Mouse (Mus musculus): ENCODE results near the gene Slc16a8. TPM values are rescaled to one million over a fixed set of nuclear protein-coding genes. Genes with fewer than 3 reads are reported as not detected.
A peak's percentile ranks its signal among the peaks of the same experiment; 100 is the strongest.

The Slc16a8 gene
- polyA plus RNA-seq, 1 experiment: not detected

GRCm38 (mm10) chr15:79285399-79285798 lies 30.8 kb upstream of the Slc16a8 start, which contains the start of gene Baiap2l2:
Baiap2l2 (minus strand) TSS chr15:79285537.
- H3K27me3 ChIP-seq (replicated peaks): peaks cover 6% of the 10 kb centered on the region
- H3K4me1 ChIP-seq: peaks cover 15% of the 10 kb centered on the region
- H3K9me3 ChIP-seq: no peaks in the 10 kb centered on the region
- no peak for TF ChIP-seq GATA1 (IDR thresholded peaks at IDR 0.05; ENCODE audit: borderline replicate concordance, low read length)
- no peak for TF ChIP-seq FLI1 (IDR thresholded peaks at IDR 0.05; ENCODE audit: low read length)
- H3K4me3 ChIP-seq (replicated peaks): no peak within 1 kb of the TSS
- H3K36me3 ChIP-seq (replicated peaks; ENCODE audit: low read length): peaks cover 51% of the 10 kb centered on the region

GRCm38 (mm10) chr15:79283371-79283770 lies 28.8 kb upstream of the Slc16a8 start:
- H3K9me3 ChIP-seq: peaks cover 8% of the 10 kb centered on the region
- peaks cover 19% of the 10 kb centered on the region for H3K4me1 ChIP-seq
- H3K27me3 ChIP-seq (replicated peaks): peaks cover 6% of the 10 kb centered on the region
- H3K36me3 ChIP-seq (replicated peaks; ENCODE audit: low read length): peaks cover 31% of the 10 kb centered on the region
- TF ChIP-seq GATA1 (IDR thresholded peaks at IDR 0.05; ENCODE audit: borderline replicate concordance, low read length) (no peak), FLI1 (IDR thresholded peaks at IDR 0.05; ENCODE audit: low read length) (no peak)
- no peak overlapping the region for H3K4me3 ChIP-seq (replicated peaks)

GRCm38 (mm10) chr15:79282434-79282833 lies 27.9 kb upstream of the Slc16a8 start:
- Histone ChIP-seq H3K4me3 (replicated peaks) (no peak overlapping the region), H3K27me3 (replicated peaks) (peaks cover 6% of the 10 kb centered on the region), H3K36me3 (replicated peaks; ENCODE audit: low read length) (peaks cover 23% of the 10 kb centered on the region), H3K4me1 (peaks cover 19% of the 10 kb centered on the region), H3K9me3 (peaks cover 8% of the 10 kb centered on the region)
- TF ChIP-seq FLI1 (IDR thresholded peaks at IDR 0.05; ENCODE audit: low read length) (no peak), GATA1 (IDR thresholded peaks at IDR 0.05; ENCODE audit: borderline replicate concordance, low read length) (no peak)

GRCm38 (mm10) chr15:79281389-79281788 lies 26.8 kb upstream of the Slc16a8 start:
- peak overlapping the region; percentile 46 for H3K4me3 ChIP-seq (replicated peaks)
- peaks cover 24% of the 10 kb centered on the region for H3K4me1 ChIP-seq
- peaks cover 13% of the 10 kb centered on the region for H3K36me3 ChIP-seq (replicated peaks; ENCODE audit: low read length)
- peaks cover 14% of the 10 kb centered on the region for H3K9me3 ChIP-seq
- TF ChIP-seq GATA1 (IDR thresholded peaks at IDR 0.05; ENCODE audit: borderline replicate concordance, low read length): no peak
- TF ChIP-seq FLI1 (IDR thresholded peaks at IDR 0.05; ENCODE audit: low read length): no peak
- H3K27me3 ChIP-seq (replicated peaks): peaks cover 6% of the 10 kb centered on the region

- Histone ChIP-seq H3K4me3 (replicated peaks) (no peak overlapping the region), H3K4me1 (peaks cover 24% of the 10 kb centered on the region), H3K27me3 (replicated peaks) (peaks cover 9% of the 10 kb centered on the region), H3K9me3 (peaks cover 14% of the 10 kb centered on the region), H3K36me3 (replicated peaks; ENCODE audit: low read length) (peaks cover 7% of the 10 kb centered on the region)
- no peak for TF ChIP-seq GATA1 (IDR thresholded peaks at IDR 0.05; ENCODE audit: borderline replicate concordance, low read length)
Observed at GRCm38 (mm10) chr15:79280850-79281249, 26.3 kb upstream of the Slc16a8 start.

GRCm38 (mm10) chr15:79280209-79280608 lies 25.6 kb upstream of the Slc16a8 start:
- H3K4me1 ChIP-seq: peaks cover 24% of the 10 kb centered on the region
- no peak overlapping the region for H3K4me3 ChIP-seq (replicated peaks)
- peaks cover 14% of the 10 kb centered on the region for H3K9me3 ChIP-seq
- TF ChIP-seq GATA1 (IDR thresholded peaks at IDR 0.05; ENCODE audit: borderline replicate concordance, low read length) (no peak), FLI1 (IDR thresholded peaks at IDR 0.05; ENCODE audit: low read length) (no peak)
- H3K27me3 ChIP-seq (replicated peaks): peaks cover 11% of the 10 kb centered on the region
- H3K36me3 ChIP-seq (replicated peaks; ENCODE audit: low read length): peaks cover under 1% of the 10 kb centered on the region

- TF ChIP-seq GATA1 (IDR thresholded peaks at IDR 0.05; ENCODE audit: borderline replicate concordance, low read length): no peak
- TF ChIP-seq FLI1 (IDR thresholded peaks at IDR 0.05; ENCODE audit: low read length): no peak
- peaks cover 32% of the 10 kb centered on the region for H3K4me1 ChIP-seq
Observed at GRCm38 (mm10) chr15:79277728-79278127, 23.2 kb upstream of the Slc16a8 start.

GRCm38 (mm10) chr15:79273020-79273419 lies 18.5 kb upstream of the Slc16a8 start:
- no peak overlapping the region for H3K4me3 ChIP-seq (replicated peaks)
- peaks cover 40% of the 10 kb centered on the region for H3K4me1 ChIP-seq
- TF ChIP-seq FLI1 (IDR thresholded peaks at IDR 0.05; ENCODE audit: low read length): no peak
- no peak for TF ChIP-seq GATA1 (IDR thresholded peaks at IDR 0.05; ENCODE audit: borderline replicate concordance, low read length)
- H3K27me3 ChIP-seq (replicated peaks): peaks cover 31% of the 10 kb centered on the region
- peaks cover 6% of the 10 kb centered on the region for H3K9me3 ChIP-seq
- no peaks in the 10 kb centered on the region for H3K36me3 ChIP-seq (replicated peaks; ENCODE audit: low read length)

More at GRCm38 (mm10) chr15:79277728-79278127, 23.2 kb upstream of the Slc16a8 start:
- H3K36me3 ChIP-seq (replicated peaks; ENCODE audit: low read length): no peaks in the 10 kb centered on the region
- H3K9me3 ChIP-seq: peaks cover 14% of the 10 kb centered on the region
- peaks cover 20% of the 10 kb centered on the region for H3K27me3 ChIP-seq (replicated peaks)
- H3K4me3 ChIP-seq (replicated peaks): no peak overlapping the region

GRCm38 (mm10) chr15:79271124-79271746 lies 16.7 kb upstream of the Slc16a8 start:
- Histone ChIP-seq H3K4me3 (replicated peaks) (peak overlapping the region; percentile 90), H3K27me3 (replicated peaks) (peaks cover 48% of the 10 kb centered on the region), H3K36me3 (replicated peaks; ENCODE audit: low read length) (no peaks in the 10 kb centered on the region), H3K4me1 (peaks cover 35% of the 10 kb centered on the region), H3K9me3 (no peaks in the 10 kb centered on the region)
- no peak for TF ChIP-seq FLI1 (IDR thresholded peaks at IDR 0.05; ENCODE audit: low read length)
- TF ChIP-seq GATA1 (IDR thresholded peaks at IDR 0.05; ENCODE audit: borderline replicate concordance, low read length): no peak

GRCm38 (mm10) chr15:79270317-79271123 lies 16.0 kb upstream of the Slc16a8 start:
- Histone ChIP-seq H3K36me3 (replicated peaks; ENCODE audit: low read length) (no peaks in the 10 kb centered on the region), H3K4me1 (peaks cover 35% of the 10 kb centered on the region), H3K27me3 (replicated peaks) (peaks cover 53% of the 10 kb centered on the region), H3K4me3 (replicated peaks) (peak overlapping the region; percentile 90), H3K9me3 (no peaks in the 10 kb centered on the region)
- no peak for TF ChIP-seq GATA1 (IDR thresholded peaks at IDR 0.05; ENCODE audit: borderline replicate concordance, low read length)
- TF ChIP-seq FLI1 (IDR thresholded peaks at IDR 0.05; ENCODE audit: low read length): no peak
